Mouse (Mus musculus): ENCODE measurements around the gene Mosmo.

Mosmo gene

GRCm38 (mm10) chr7:120677001-120677643 lies at the start of gene Mosmo:
TSS of gene Mosmo (plus strand) at chr7:120677618.
- peak; percentile 87 for DNase-seq (ENCODE audit: low spot score)

GRCm38 (mm10) chr7:120632518-120632917 lies 44.9 kb upstream of the Mosmo start:
- no peak for DNase-seq (ENCODE audit: low spot score)

- no peak for DNase-seq (ENCODE audit: low spot score)
These were observed 43.1 kb upstream of the Mosmo start for GRCm38 (mm10) chr7:120634301-120634700.

DNA sequence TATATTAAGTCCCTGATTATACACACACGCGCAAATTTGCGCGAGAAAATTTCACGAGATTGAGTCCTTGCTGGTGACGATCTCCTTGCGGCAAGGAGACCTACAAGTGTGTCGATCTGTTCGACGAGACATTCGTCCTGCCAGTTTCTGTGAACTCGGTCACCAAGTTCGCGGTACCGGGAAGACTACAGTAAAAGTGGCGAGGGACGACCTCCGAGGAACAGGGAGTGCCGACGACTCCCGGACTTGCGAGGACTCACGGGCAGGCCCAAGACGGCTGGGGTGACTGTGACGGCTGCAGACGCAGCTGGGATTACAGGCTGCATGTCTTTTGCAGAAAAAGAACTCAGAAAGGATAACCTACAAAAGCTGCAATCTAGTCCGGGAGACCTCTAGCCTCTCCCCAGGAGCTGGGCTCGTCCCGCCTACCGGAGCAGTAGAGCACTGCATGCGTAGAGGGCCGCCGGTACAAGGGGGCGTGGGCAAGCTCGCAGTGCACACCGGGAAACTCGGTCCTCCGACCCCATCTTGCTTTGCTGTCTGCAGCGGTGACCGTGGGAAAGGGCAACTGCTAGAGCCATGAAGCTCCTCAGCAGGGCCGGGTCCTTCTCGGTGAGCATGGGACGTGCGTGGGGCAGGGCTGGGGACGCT lies 42.6 kb upstream of the Mosmo start, which contains the start of gene Uqcrc2:
TSS of gene Uqcrc2 (plus strand) at position 466 of the 651 bp plus-strand sequence.
- peak; percentile 91 for DNase-seq (ENCODE audit: low spot score)

- no peak for DNase-seq (ENCODE audit: low spot score)
These were observed 42.0 kb upstream of the Mosmo start for GRCm38 (mm10) chr7:120635362-120635781.

- no peak for DNase-seq (ENCODE audit: low spot score)
These were observed 41.6 kb upstream of the Mosmo start for GRCm38 (mm10) chr7:120635821-120636220.

DNA sequence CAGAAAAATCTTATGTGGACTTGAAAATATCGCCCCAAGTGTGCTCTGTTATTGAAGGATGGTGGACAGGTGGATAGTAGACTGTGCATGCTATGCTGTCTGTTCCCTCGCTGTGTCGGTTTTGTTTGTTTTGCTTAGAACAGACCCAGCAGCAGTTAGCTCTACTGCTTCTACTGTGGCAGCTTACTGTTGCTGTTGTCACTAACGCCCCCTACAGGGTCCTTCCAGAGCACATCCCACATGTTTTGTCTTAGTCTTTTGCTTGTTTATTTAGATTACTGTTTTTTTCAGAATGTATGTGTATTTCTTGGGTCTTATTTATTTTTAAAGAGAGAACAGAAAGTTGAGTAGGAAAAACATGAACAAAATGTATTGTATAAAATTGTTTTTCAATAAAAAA lies 34.2 kb upstream of the Mosmo start:
- DNase-seq (ENCODE audit: low spot score) = no peak

GRCm38 (mm10) chr7:120647849-120648248 lies 29.6 kb upstream of the Mosmo start:
- DNase-seq (ENCODE audit: low spot score) = no peak

GRCm38 (mm10) chr7:120662079-120662478 lies 15.3 kb upstream of the Mosmo start:
- no peak for DNase-seq (ENCODE audit: low spot score)

GRCm38 (mm10) chr7:120670153-120670875 lies 7.1 kb upstream of the Mosmo start, which contains the start of gene Pdzd9:
TSS of gene Pdzd9 (minus strand) at chr7:120670343.
- peak; percentile 91 for DNase-seq (ENCODE audit: low spot score)

DNA sequence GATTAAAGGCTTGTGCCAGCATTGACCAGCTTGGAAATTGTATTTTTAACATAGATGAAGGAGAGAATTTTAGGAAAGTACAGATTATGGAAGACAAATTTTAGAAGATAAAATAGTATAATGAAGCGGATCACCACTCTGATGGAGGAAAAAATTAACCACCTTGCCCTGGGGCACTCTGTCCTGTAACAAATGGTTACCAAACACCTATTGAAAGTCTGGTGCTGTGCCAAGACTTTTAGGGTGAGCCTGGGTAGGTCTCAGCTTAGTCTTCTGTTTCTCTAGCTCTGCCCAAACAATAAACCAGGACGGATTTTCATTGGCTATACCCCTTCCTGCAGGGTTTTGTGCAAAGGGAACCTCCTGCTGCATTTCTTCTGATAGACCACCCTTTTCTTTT lies 6.1 kb upstream of the Mosmo start:
- DNase-seq (ENCODE audit: low spot score) = no peak

- peak; percentile 70 for DNase-seq (ENCODE audit: low spot score)
These were observed 530 bp downstream of the Mosmo start for GRCm38 (mm10) chr7:120677764-120678531.

DNA sequence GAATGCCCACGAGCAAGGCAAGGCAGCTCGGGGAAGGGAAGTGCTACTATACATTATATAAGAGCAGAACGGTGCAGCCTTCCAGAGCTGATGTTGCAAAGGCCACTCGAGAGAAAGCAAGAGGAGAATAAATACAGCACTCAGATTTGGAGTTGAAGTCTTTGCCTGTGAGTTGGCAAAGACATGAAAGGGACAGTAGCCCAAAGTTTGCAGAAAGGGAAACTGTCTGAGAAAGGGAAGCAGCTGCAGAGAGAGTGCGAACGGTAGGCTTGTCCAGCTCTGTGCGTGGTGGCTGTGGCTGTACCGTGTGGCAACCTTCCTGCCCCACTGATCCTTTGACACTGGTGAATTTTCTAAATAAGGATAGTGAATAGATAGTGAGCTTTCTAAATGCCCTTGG lies 1.6 kb downstream of the Mosmo start:
- no peak for DNase-seq (ENCODE audit: low spot score)

GRCm38 (mm10) chr7:120682002-120682401 lies 4.6 kb downstream of the Mosmo start:
- DNase-seq (ENCODE audit: low spot score) = no peak

- no peak for DNase-seq (ENCODE audit: low spot score)
These were observed 7.3 kb downstream of the Mosmo start for GRCm38 (mm10) chr7:120684731-120685161.

DNA sequence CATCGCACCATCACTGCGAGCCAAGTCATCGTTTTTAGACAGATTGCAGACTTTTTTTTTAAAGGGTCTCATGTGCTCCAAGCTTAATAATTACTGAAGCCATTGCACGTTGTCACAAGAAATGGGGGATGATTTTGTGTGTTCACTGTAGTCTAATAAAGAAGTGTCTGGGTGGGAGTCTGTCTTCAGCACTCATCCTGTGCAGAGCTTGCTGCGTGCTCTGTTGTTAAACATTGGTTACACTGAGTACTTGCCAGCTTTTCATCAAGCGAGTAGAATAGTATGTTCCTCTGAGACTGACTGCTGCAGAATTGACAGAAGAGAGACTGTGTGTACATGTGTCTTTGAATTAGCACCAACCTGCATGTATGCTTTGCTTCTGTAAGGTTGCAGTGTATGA lies 7.8 kb downstream of the Mosmo start:
- DNase-seq (ENCODE audit: low spot score) = no peak

DNA sequence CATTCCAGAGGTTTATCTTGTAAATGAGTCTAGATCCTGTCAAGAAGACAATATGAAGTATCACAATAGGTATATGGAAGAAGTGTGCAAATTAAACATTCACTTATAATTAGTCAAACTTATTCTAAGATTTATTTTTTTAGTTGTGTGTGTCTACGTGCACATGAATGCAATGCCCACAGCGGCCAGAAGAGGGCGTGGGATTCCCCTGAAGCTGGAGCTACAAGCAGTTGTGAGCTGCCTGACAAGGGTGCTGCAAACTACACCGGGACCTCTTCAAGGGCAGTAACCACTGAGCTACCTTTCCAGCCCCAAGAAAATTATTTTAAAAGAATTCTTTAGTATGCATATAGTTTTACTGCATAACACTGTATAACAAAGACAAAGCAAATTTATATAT lies 13.2 kb downstream of the Mosmo start:
- peak; percentile 58 for DNase-seq (ENCODE audit: low spot score)

DNA sequence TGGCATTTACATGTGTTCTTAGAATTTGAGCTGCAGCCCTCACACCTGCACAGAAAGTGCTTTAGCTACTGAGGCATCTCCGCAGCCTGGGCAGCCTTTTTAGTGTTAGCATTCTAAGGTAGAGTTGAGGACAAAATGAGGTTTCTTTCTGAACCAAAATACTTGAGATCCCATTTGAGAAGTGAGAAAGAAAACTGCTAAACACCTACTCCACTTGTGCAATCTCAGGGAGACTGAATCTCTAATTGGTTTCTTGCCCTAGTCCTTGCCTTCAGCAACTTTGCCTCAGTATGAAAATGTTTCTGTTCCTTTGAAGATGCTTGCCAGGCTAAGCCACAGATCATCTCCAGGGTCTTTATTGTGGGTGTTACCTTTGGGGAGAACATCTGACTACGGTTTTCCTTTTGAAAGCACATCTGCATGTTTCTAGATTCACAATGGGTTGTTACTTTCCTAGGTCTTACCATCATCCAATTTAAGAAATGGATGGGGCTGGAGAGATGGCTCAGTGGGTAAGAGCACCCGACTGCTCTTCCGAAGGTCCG lies 16.5 kb downstream of the Mosmo start:
- DNase-seq (ENCODE audit: low spot score) = no peak

GRCm38 (mm10) chr7:120695196-120695595 lies 17.8 kb downstream of the Mosmo start:
- no peak for DNase-seq (ENCODE audit: low spot score)

- no peak for DNase-seq (ENCODE audit: low spot score)
These were observed 18.2 kb downstream of the Mosmo start for GRCm38 (mm10) chr7:120695641-120696040.

DNA sequence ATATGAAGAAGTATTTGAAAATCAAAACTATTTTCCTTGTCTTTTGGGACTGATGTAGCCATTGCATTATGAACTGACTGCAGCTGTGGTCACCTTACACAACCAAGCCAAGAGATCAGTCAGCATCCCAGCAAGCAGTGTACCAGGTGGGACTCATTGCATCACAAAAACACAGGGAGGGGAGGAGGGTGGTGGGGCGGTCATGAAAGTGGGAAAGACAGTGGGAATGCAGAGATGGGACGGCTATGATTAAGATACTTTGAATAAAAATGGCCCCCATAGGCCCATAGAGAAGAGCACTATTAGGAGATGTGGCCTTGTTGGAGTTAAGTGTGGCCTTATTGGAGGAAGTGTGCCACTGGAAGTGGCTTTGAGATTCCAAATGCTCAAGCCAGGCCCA lies 18.9 kb downstream of the Mosmo start:
- no peak for DNase-seq (ENCODE audit: low spot score)

DNA sequence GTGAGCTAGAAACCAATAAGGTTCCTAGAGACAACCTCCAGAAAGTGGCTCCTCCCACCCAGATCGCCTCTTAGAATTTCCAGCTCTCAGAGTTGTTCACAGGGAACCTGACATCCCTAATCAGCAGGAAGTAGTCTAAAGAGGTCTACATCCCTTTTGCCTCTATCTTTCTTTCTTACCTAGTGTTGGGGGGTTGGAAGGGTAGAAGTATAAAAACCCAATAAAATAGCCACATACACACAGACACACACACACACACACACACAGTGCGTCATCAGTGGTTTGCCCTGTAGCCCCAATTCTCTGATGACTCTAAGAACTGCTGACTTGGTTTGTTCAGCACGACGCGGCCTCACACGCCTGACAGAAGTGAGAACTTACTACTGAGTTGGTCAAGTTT lies 22.2 kb downstream of the Mosmo start:
- no peak for DNase-seq (ENCODE audit: low spot score)
